Mouse (Mus musculus) MEL (cell line): ENCODE results near the gene Gmds.

Experiments used
- CHD1 ChIP-seq: IDR thresholded peaks from 2 replicates; pipeline ENCODE4 v1.6.1; 2012; ENCODE audit warnings: low read depth, mild to moderate bottlenecking, inconsistent platforms, low read length, improper control_type of control experiment
- CHD2 ChIP-seq: IDR thresholded peaks from 2 replicates; pipeline ENCODE4 v1.6.1; 2011; ENCODE audit warnings: low read length, improper control_type of control experiment
- CTCF ChIP-seq, 3 experiments: IDR thresholded peaks in 2 of 3; conservative IDR thresholded peaks in 1 of 3; 2 replicates each; pipeline ENCODE4 v1.5.1; 2011 to 2012; ENCODE audit warnings: low read length in 3 of 3, low read depth in 2 of 3, mild to moderate bottlenecking in 2 of 3, improper control_type of control experiment in 1 of 3, inconsistent platforms in 1 of 3, mixed read lengths in 1 of 3, moderate library complexity in 1 of 3; ENCODE audit not compliant: control insufficient read depth in 1 of 3, insufficient read depth in 1 of 3, poor library complexity in 1 of 3, severe bottlenecking in 1 of 3
- EP300 ChIP-seq, 2 experiments: IDR thresholded peaks; 2 replicates each; pipeline ENCODE4 v1.6.1; 2011; ENCODE audit warnings: improper control_type of control experiment in 2 of 2, low read length in 2 of 2, low read depth in 1 of 2, mild to moderate bottlenecking in 1 of 2
- GABPA ChIP-seq: IDR thresholded peaks from 2 replicates; pipeline ENCODE4 v1.6.1; 2012; ENCODE audit warnings: low read depth, mild to moderate bottlenecking, inconsistent platforms, low read length, improper control_type of control experiment, moderate library complexity
- KAT2A ChIP-seq: conservative IDR thresholded peaks from 2 replicates; pipeline ENCODE4 v1.6.1; 2012; ENCODE audit warnings: low read depth, low read length, improper control_type of control experiment, inconsistent platforms
- MAZ ChIP-seq: IDR thresholded peaks from 2 replicates; pipeline ENCODE4 v1.6.1; 2012; ENCODE audit warnings: low read depth, mild to moderate bottlenecking, inconsistent platforms, low read length, improper control_type of control experiment
- MEF2A ChIP-seq: IDR thresholded peaks from 2 replicates; pipeline ENCODE4 v1.6.1; 2014; ENCODE audit warnings: low read depth, mild to moderate bottlenecking, inconsistent platforms, low read length, improper control_type of control experiment; ENCODE audit not compliant: poor library complexity, insufficient replicate concordance, severe bottlenecking; ENCODE audit errors: extremely low read depth
- NELFE ChIP-seq: IDR thresholded peaks from 2 replicates; pipeline ENCODE4 v1.6.1; 2011; ENCODE audit warnings: low read depth, low read length, improper control_type of control experiment
- NRF1 ChIP-seq: IDR thresholded peaks from 2 replicates; pipeline ENCODE4 v1.6.1; 2014; ENCODE audit warnings: low read depth, mild to moderate bottlenecking, inconsistent platforms, low read length, improper control_type of control experiment, moderate library complexity; ENCODE audit not compliant: poor library complexity, insufficient read depth, severe bottlenecking
- POLR2A ChIP-seq, 2 experiments: IDR thresholded peaks; 2 replicates each; pipeline ENCODE4 v1.6.1; 2011 to 2012; ENCODE audit warnings: low read length in 2 of 2, mild to moderate bottlenecking in 2 of 2, control low read depth in 1 of 2, improper control_type of control experiment in 1 of 2, low read depth in 1 of 2, moderate library complexity in 1 of 2; ENCODE audit not compliant: control insufficient read depth in 1 of 2, insufficient read depth in 1 of 2, poor library complexity in 1 of 2
- TCF12 ChIP-seq: IDR thresholded peaks from 2 replicates; pipeline ENCODE4 v1.6.1; 2014; ENCODE audit warnings: low read depth, mild to moderate bottlenecking, inconsistent platforms, low read length, improper control_type of control experiment, moderate library complexity
- UBTF ChIP-seq: IDR thresholded peaks from 2 replicates; pipeline ENCODE4 v1.6.1; 2012; ENCODE audit warnings: low read depth, mild to moderate bottlenecking, inconsistent platforms, low read length, improper control_type of control experiment, moderate library complexity, borderline replicate concordance; ENCODE audit not compliant: insufficient read depth
- USF1 ChIP-seq: IDR thresholded peaks from 2 replicates; pipeline ENCODE4 v1.6.1; 2014; ENCODE audit warnings: low read depth, mild to moderate bottlenecking, inconsistent platforms, low read length, improper control_type of control experiment, moderate library complexity

DNA sequence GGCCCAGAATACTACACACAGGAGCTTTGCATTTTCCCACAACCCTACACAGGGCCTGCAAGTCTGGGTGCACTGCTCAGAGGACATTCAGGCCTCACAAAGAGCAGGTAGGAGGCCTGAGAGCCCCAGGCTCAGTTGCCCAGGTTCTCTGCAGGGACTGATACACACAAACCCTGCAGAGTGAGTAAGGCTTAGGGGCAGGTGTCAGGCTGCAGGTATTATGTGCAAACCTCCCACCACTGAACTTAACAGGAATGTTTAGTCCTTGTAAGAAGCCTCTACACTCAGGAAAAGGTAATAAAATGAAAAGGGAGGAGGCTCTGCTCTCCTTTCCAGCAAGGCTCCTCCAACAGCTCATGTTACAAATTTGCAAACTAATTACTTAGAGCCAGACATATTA lies 313.7 kb downstream of the Gmds start:
- TF ChIP-seq NELFE (no peak), UBTF (no peak), CTCF (IDR thresholded peaks at IDR 0.05 in 2 of 3, conservative IDR thresholded peaks at IDR 0.05 in 1 of 3; ENCODE audit: control insufficient read depth in 1 of 3, insufficient read depth in 1 of 3, low read depth in 2 of 3, low read length in 3 of 3, poor library complexity in 1 of 3, severe bottlenecking in 1 of 3) (no peak), KAT2A (no peak), NRF1 (no peak), GABPA (no peak), CHD2 (no peak), POLR2A (IDR thresholded peaks at IDR 0.05; ENCODE audit: control insufficient read depth in 1 of 2, insufficient read depth in 1 of 2, low read depth in 1 of 2, low read length in 2 of 2, poor library complexity in 1 of 2) (no peak), MAZ (no peak), MEF2A (no peak), CHD1 (no peak), USF1 (no peak), EP300 (IDR thresholded peaks at IDR 0.05; ENCODE audit: low read depth in 1 of 2, low read length in 2 of 2) (no peak), TCF12 (no peak)
